Mouse (Mus musculus): Measurements from ENCODE around the gene Leng1.

Leng1 gene

GRCm38 (mm10) chr7:3691919-3692318, 26.3 kb upstream of the Leng1 start:
- DNase-seq: no peak

GRCm38 (mm10) chr7:3685400-3686187, 20.0 kb upstream of the Leng1 start:
- DNase-seq: no peak

GRCm38 (mm10) chr7:3684698-3685097, 19.1 kb upstream of the Leng1 start:
- no peak for DNase-seq

- DNase-seq: no peak
Observed at GRCm38 (mm10) chr7:3683908-3684550, 18.4 kb upstream of the Leng1 start.

- no peak for DNase-seq
Observed at GRCm38 (mm10) chr7:3677342-3677741, 11.7 kb upstream of the Leng1 start, which contains the start of gene Tmc4. TSS of gene Tmc4 (minus strand) at chr7:3677553.

GRCm38 (mm10) chr7:3676371-3676770, 10.7 kb upstream of the Leng1 start:
- no peak for DNase-seq

GRCm38 (mm10) chr7:3675228-3675548, 9.5 kb upstream of the Leng1 start:
- no peak for DNase-seq

GRCm38 (mm10) chr7:3674507-3675227, 9.0 kb upstream of the Leng1 start:
- peak; percentile 82 for DNase-seq

- DNase-seq: peak; percentile 16
Observed at GRCm38 (mm10) chr7:3666921-3667391, 1.3 kb upstream of the Leng1 start.

GRCm38 (mm10) chr7:3664524-3665214, 971 bp downstream of the Leng1 start:
- no peak for DNase-seq

- DNase-seq: no peak
Observed at GRCm38 (mm10) chr7:3658578-3658977, 7.1 kb downstream of the Leng1 start.

- no peak for DNase-seq
Observed at GRCm38 (mm10) chr7:3656966-3657365, 8.7 kb downstream of the Leng1 start.

GRCm38 (mm10) chr7:3646641-3647040, 19.0 kb downstream of the Leng1 start:
- no peak for DNase-seq

GRCm38 (mm10) chr7:3646188-3646587, 19.5 kb downstream of the Leng1 start:
- no peak for DNase-seq

- DNase-seq: no peak
Observed at GRCm38 (mm10) chr7:3645488-3646025, 20.1 kb downstream of the Leng1 start.

- peak; percentile 96 for DNase-seq
Observed at GRCm38 (mm10) chr7:3644672-3645487, 20.8 kb downstream of the Leng1 start, which contains the start of gene Cnot3. TSS of gene Cnot3 (plus strand) at chr7:3645268.

- DNase-seq: no peak
Observed at GRCm38 (mm10) chr7:3644348-3644671, 21.3 kb downstream of the Leng1 start.

- DNase-seq: no peak
Observed at GRCm38 (mm10) chr7:3643843-3644242, 21.8 kb downstream of the Leng1 start.

GRCm38 (mm10) chr7:3643412-3643811, 22.2 kb downstream of the Leng1 start:
- no peak for DNase-seq

GRCm38 (mm10) chr7:3630478-3630815, 35.2 kb downstream of the Leng1 start:
- no peak for DNase-seq

- peak; percentile 91 for DNase-seq
Observed at GRCm38 (mm10) chr7:3629543-3630477, 35.8 kb downstream of the Leng1 start, which contains the start of the genes Tfpt and Prpf31. TSS of gene Tfpt (minus strand) at chr7:3629929. TSS of gene Prpf31 (plus strand) at chr7:3629985.

Data from thymus, postnatal 25 days (tissue).